Mouse (Mus musculus) heart, embryonic 13.5 days (tissue): Measurements from ENCODE around the gene Fbxo4. TPM values are rescaled to one million over a fixed set of nuclear protein-coding genes. Genes with fewer than 3 reads are reported as not detected.
A peak's percentile ranks its signal among the peaks of the same experiment; 100 is the strongest.

Source experiments
- ATAC-seq: fragments of 200-750 bp; cut with Nextera tagmentation; 2 replicates; pipeline ENCODE4 v1.8.0; 2017; ENCODE audit warnings: moderate TSS enrichment; ENCODE audit not compliant: insufficient number of reproducible peaks, low FRiP score, low TSS enrichment; ENCODE audit errors: extremely low read depth
- H3K27ac ChIP-seq: fragments of 300-500 bp; sonication (generic); replicated peaks from 2 replicates; pipeline ENCODE4 v1.5.1; 2015; ENCODE audit warnings: moderate library complexity, mild to moderate bottlenecking, inconsistent platforms
- H3K27me3 ChIP-seq: fragments of 300-500 bp; sonication (generic); replicated peaks from 2 replicates; pipeline ENCODE4 v1.6.1; 2015; ENCODE audit warnings: mild to moderate bottlenecking, inconsistent platforms
- H3K36me3 ChIP-seq: fragments of 300-500 bp; sonication (generic); 2 replicates; pipeline ENCODE4 v1.6.1; 2015; ENCODE audit warnings: mild to moderate bottlenecking, inconsistent platforms
- H3K4me1 ChIP-seq: fragments of 300-500 bp; sonication (generic); 2 replicates; pipeline ENCODE4 v1.6.1; 2015; ENCODE audit warnings: inconsistent platforms
- H3K4me2 ChIP-seq: fragments of 300-500 bp; sonication (generic); 2 replicates; pipeline ENCODE4 v1.6.1; 2015; ENCODE audit warnings: inconsistent platforms, mild to moderate bottlenecking, moderate library complexity
- H3K4me3 ChIP-seq: fragments of 300-500 bp; sonication (generic); 2 replicates; pipeline ENCODE4 v1.5.1; 2015; ENCODE audit warnings: moderate library complexity, mild to moderate bottlenecking, inconsistent platforms
- H3K9ac ChIP-seq: fragments of 300-500 bp; sonication (generic); 2 replicates; pipeline ENCODE4 v1.6.1; 2015; ENCODE audit warnings: inconsistent platforms, mild to moderate bottlenecking, moderate library complexity
- H3K9me3 ChIP-seq: fragments of 300-500 bp; sonication (generic); 2 replicates; pipeline ENCODE4 v1.6.1; 2016; ENCODE audit warnings: inconsistent platforms
- WGBS: fragments of 180-500 bp; shearing (Covaris S2); methylation state at CpG from one replicate; pipeline ENCODE4 v1.1.7; 2015; ENCODE audit warnings: mixed read lengths; 5-methylcytosine and 5-hydroxymethylcytosine counted together
- polyA plus RNA-seq: library from polyadenylated mRNA; unstranded; fragments of >200 nt; fragmentation: Nextera tagmentation; extraction: Ambion mirVana; gene quantifications from 2 replicates; pipeline ENCODE4 v1.2.1, GENCODE M21; 2015

Gene Fbxo4
- polyA plus RNA-seq: 9.7 and 10.6 TPM in 2 replicates

DNA sequence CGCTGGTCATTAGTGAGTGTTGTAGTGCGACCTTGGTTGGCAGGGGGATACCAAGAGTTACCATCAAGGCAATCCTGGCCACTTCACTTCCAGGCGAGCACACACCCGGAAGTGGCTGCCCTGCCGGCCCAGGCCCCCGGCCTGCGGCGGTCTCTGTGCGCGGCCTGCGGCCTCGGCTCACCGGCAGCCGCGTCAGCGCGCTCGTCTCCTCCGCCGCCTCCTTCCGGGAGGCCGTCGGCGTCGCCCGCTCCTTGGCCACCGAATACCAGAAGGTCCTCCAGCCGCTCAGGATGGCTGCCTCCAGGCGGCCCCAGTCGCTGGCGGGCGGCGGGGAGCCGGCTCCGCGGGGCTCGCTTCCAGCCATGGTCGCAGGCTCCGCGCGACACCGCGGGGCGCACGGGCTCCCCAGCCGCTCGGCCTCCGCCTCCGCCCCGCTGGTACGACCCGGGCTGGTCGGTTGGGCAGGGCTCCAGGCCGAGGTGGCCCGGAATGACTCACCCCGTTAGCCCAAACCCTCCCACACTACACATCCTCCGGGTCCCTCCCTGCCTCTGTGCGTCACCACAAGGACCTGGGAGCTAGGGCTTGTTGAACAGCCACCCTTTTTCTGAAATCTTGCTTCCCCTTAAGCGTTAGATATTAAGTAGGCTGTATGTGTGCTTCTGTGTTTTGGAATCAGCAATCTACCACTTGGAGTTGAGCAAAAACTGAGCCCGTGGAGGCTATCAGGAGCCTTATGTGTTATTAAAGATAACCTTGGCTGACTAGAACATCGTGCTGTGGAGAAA is at the start of gene Fbxo4:
Fbxo4 (minus strand) TSS at position 513 of the 788 bp plus-strand sequence.
- under 1% methylated on average over 53 of the region's 61 CpGs for WGBS
- H3K4me2 ChIP-seq: peak within 1 kb of the TSS; percentile 77
- no peaks in the 10 kb centered on the region for H3K9me3 ChIP-seq
- peak; percentile 80 for ATAC-seq
- H3K9ac ChIP-seq: peak within 1 kb of the TSS; percentile 96
- peaks cover 7% of the 10 kb centered on the region; the same call in 1 of the 2 replicates for H3K4me1 ChIP-seq
- peaks cover 38% of the 10 kb centered on the region for H3K36me3 ChIP-seq
- peak within 1 kb of the TSS; percentile 78 for H3K4me3 ChIP-seq
- peak within 1 kb of the TSS; percentile 98 for H3K27ac ChIP-seq
- H3K27me3 ChIP-seq: no peaks in the 10 kb centered on the region

DNA sequence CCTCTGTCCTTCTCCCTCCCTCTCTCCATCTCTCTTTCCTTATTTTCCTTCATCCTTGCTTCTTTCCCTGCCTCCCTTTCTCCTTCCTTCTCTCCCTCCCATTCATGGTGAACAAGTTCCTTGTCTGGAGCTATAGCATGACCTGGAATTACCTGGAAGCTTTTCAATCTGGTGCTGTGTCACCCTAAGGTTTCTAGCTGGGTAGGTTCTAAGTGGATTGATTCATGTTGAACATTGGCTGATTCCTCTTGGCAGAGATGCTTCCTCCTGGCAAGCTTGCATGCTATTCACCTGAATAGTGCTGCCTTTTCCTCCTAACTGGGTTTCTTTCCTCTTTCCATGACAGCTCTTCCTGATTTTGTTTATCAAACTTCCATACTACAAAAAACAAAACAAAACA is 49.6 kb upstream of the Fbxo4 start:
- no peak overlapping the region for H3K4me2 ChIP-seq
- H3K36me3 ChIP-seq: no peaks in the 10 kb centered on the region
- H3K27ac ChIP-seq: no peak overlapping the region
- H3K4me3 ChIP-seq: no peak overlapping the region
- H3K4me1 ChIP-seq: peaks cover 59% of the 10 kb centered on the region
- no peaks in the 10 kb centered on the region for H3K27me3 ChIP-seq
- ATAC-seq: no peak
- no peak overlapping the region for H3K9ac ChIP-seq
- no peaks in the 10 kb centered on the region for H3K9me3 ChIP-seq

DNA sequence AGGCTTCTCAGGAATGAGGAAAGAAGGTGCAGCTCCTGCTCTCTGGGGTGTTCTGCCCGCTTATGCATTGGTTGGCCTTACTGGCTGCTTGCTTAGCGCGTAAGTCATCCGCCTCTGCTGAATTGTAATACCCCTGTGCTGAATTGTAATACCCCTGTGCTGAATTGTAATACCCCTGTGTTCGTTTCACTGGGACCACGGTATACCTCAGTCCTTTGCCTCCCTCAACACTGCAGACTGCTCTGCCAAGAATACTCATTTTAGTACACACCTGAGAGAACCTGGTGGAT is 49.0 kb upstream of the Fbxo4 start:
- Histone ChIP-seq H3K9me3 (no peaks in the 10 kb centered on the region), H3K27me3 (no peaks in the 10 kb centered on the region), H3K9ac (peak overlapping the region; percentile 94), H3K36me3 (no peaks in the 10 kb centered on the region), H3K27ac (peak overlapping the region; percentile 99), H3K4me1 (peaks cover 53% of the 10 kb centered on the region), H3K4me3 (peak overlapping the region; percentile 90; the same call in 1 of the 2 replicates), H3K4me2 (peak overlapping the region; percentile 69)
- no peak for ATAC-seq
- WGBS: 83% methylated on average over 6 of the region's 6 CpGs

DNA sequence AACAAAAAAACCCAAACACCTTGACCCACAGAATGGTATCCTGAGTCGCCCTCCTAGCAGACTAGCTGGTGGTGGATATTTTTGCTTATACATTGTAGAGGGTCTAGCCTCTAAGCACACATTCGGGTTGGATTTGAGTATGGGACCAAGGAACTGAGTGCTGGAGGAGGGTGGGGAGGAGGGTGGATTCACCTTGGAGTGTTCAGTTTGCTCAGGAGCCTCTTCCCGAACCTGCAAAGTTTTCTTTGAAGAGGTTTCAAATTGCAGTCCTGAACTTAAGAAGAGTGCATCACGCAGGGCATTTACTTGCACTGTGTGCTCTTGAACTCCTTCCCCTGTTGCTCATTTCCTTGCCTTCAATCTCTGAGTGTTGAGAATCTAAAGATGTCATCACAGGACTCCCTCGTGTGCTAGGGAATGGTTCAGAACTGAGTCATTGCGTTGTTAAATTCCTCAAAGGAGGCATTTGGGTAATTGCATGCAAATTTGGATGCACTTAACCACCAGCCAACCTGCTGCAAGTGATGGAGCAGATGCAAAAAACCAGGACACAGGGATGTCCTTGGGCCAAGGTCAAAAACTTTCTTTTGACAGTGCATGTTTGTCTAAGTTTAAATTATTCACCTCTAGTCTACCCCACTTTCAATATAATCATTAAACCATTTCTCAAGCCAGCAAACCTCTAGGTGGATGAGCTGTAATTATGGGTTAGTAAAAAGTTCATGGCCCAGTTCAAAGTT is 48.5 kb upstream of the Fbxo4 start:
- Histone ChIP-seq H3K4me1 (peaks cover 48% of the 10 kb centered on the region), H3K36me3 (no peaks in the 10 kb centered on the region), H3K9ac (peak overlapping the region; percentile 94), H3K27me3 (no peaks in the 10 kb centered on the region), H3K4me3 (peak overlapping the region; percentile 90), H3K27ac (peak overlapping the region; percentile 99), H3K9me3 (no peaks in the 10 kb centered on the region), H3K4me2 (peak overlapping the region; percentile 69)
- WGBS: 7% methylated on average over 6 of the region's 6 CpGs
- no peak for ATAC-seq

DNA sequence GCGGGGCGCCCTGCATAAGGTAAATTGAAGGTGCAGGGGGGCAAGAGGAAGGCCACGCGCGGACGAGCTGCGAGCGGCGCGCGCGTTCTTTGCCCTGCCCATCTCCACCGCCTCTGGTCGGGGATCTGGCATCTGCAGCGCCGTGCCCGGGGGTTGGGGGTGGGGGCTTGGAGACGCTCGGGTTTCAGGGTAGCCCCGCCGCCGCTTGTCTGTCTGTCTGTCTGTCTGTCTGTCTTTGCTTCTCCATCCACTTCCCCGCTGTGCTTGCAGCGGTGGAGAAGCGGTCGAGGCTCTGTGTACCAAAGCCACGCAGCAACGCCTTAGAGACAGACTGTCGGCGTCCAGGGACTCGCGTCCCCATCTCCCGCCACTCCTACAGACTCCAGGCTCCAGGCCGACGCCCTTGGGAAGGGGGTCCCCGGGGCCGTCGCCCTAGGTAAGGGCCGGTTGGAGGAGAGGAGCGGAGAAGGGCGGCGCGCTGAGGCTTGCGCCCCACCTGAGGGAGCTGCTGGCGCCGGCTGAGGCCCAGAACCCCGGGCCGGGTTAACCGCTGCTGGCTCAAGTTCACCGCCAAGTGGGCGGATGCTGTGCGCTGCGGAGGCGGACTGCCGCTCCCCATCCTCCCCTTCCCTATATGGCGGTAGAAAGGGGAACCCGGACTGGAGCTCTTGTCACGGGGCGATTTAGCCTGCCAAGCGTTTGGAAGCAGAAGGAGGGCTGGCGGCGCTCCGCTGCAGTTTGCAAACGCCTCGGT is 47.6 kb upstream of the Fbxo4 start:
- no peaks in the 10 kb centered on the region for H3K36me3 ChIP-seq
- peak overlapping the region; percentile 94 for H3K9ac ChIP-seq
- H3K4me1 ChIP-seq: peaks cover 40% of the 10 kb centered on the region
- WGBS: under 1% methylated on average over 64 of the region's 65 CpGs
- no peaks in the 10 kb centered on the region for H3K27me3 ChIP-seq
- peak overlapping the region; percentile 69 for H3K4me2 ChIP-seq
- no peaks in the 10 kb centered on the region for H3K9me3 ChIP-seq
- peak overlapping the region; percentile 99 for H3K27ac ChIP-seq
- peak; percentile 60 for ATAC-seq
- H3K4me3 ChIP-seq: peak overlapping the region; percentile 90

DNA sequence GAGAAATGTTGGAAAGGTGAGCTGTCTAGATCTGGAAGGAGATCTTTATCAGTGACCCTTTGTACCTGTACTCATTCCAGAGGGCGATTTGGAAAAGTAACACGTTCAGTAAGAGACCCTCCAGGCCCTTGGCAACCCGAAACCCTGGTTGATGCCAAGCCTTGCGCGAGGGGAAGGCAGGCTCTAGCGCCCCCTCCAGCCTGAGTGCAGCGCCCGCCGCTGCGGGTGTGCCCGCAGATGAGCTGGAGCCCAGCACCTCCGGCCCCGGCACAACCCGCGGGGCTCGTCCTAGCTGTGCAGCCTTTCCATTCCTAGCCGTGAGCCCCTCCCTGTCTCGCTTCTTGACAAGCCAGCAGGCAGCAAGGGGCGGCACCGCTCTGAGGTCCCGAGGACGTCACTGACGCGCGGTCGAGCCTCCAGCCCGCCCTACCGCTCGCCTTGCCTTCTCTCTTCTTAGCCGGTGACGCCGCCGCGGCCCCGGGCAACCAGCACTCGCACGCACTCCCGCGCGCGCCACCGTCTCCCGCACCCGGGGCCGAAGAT is 46.9 kb upstream of the Fbxo4 start, which contains the start of gene Oxct1:
Oxct1 (plus strand) TSS at position 153 of the 543 bp plus-strand sequence.
- Histone ChIP-seq H3K27me3 (no peaks in the 10 kb centered on the region), H3K4me2 (peak within 1 kb of the TSS; percentile 69), H3K27ac (peak within 1 kb of the TSS; percentile 99), H3K9ac (peak within 1 kb of the TSS; percentile 94), H3K4me3 (peak within 1 kb of the TSS; percentile 90), H3K4me1 (peaks cover 33% of the 10 kb centered on the region), H3K9me3 (no peaks in the 10 kb centered on the region), H3K36me3 (no peaks in the 10 kb centered on the region)
- under 1% methylated on average over 45 of the region's 45 CpGs for WGBS
- ATAC-seq: peak; percentile 78

DNA sequence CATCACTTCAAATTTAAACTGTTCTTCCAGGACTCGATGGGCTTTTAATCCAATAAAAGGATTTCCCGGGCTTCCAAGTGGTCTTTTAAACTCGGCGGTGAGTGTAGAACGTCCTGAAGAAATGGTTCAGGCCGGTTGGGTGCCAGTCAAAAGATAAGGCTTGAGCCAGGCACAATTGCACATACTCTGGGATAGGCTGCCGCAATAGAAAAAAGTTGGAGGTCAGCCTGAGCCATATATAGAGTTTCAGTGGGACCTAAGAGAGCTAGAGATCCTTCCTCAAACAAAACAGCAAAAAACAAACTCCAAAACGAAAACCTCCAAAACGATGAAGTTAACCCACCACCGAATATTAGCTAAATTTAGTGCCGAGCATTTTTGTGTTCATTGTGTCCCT is 46.1 kb upstream of the Fbxo4 start:
- peak overlapping the region; percentile 69 for H3K4me2 ChIP-seq
- H3K27ac ChIP-seq: peak overlapping the region; percentile 99
- no peaks in the 10 kb centered on the region for H3K27me3 ChIP-seq
- 42% methylated on average over 11 of the region's 11 CpGs for WGBS
- peaks cover 33% of the 10 kb centered on the region for H3K4me1 ChIP-seq
- no peaks in the 10 kb centered on the region for H3K9me3 ChIP-seq
- no peak for ATAC-seq
- peak overlapping the region; percentile 94 for H3K9ac ChIP-seq
- peak overlapping the region; percentile 90; the same call in 1 of the 2 replicates for H3K4me3 ChIP-seq
- no peaks in the 10 kb centered on the region for H3K36me3 ChIP-seq

DNA sequence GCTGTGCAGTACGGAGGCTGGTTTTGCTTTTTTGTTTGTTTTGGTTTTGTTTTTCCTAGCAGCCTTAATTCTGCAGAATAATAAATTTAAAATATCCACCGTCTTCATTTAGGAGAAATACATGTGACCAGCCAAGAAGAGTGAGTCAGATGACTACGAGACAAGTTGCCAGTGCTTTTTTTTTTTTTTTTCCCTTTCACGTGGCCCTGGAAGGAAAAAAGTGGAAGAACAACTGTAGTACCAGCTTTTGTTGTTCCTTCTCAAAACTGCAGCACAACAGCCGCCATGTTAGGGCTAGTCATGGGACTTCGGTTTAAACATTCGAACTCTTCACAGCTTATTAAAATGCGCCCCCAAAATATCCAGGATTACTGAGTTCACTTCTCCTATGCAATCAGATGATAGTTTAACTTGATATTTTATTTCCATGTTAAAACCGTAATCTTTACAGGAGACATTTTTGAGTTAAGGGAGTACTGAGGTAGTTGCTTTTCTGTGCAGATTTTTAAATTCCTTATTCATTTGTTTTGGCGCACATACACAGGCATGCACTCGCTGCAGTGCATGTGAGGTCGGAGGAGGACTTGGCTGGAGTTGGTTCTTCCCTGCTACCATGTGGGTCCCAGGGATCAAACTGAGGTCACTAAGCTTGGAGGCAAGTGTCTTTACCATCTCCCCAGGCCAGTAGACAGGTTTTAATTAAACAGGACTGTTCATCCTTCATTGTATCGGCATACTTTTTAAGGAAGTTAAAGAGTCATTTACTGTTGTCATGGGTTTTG is 45.5 kb upstream of the Fbxo4 start:
- H3K4me2 ChIP-seq: peak overlapping the region; percentile 69; the same call in 1 of the 2 replicates
- no peaks in the 10 kb centered on the region for H3K36me3 ChIP-seq
- no peak overlapping the region for H3K4me3 ChIP-seq
- H3K4me1 ChIP-seq: peaks cover 33% of the 10 kb centered on the region
- no peaks in the 10 kb centered on the region for H3K9me3 ChIP-seq
- no peak for ATAC-seq
- no peak overlapping the region for H3K9ac ChIP-seq
- WGBS: 75% methylated on average over 13 of the region's 13 CpGs
- peak overlapping the region; percentile 99; the same call in 1 of the 2 replicates for H3K27ac ChIP-seq
- H3K27me3 ChIP-seq: no peaks in the 10 kb centered on the region

DNA sequence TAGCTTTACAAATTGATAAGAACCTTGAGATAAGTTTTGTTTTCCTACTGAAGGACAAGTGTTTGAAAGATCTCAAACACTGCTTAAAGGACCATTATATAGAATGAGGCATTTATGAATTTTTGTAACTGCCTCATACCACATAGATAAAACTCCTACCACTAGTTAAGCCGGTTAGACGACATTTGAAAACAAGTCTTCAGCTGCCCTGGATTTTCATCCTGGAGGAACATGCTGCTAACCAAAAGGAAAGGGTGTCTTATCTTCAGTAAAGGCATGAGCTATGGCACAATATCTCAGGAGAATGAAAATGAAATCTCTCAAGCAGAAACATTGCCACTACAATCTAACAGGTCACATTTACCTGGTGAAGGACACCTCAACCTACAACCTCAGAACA is 44.4 kb upstream of the Fbxo4 start:
- Histone ChIP-seq H3K4me3 (no peak overlapping the region), H3K4me2 (no peak overlapping the region), H3K27me3 (no peaks in the 10 kb centered on the region), H3K4me1 (peaks cover 31% of the 10 kb centered on the region), H3K27ac (no peak overlapping the region), H3K9ac (no peak overlapping the region), H3K36me3 (no peaks in the 10 kb centered on the region), H3K9me3 (no peaks in the 10 kb centered on the region)
- 77% methylated on average over 2 of the region's 2 CpGs for WGBS
- no peak for ATAC-seq

DNA sequence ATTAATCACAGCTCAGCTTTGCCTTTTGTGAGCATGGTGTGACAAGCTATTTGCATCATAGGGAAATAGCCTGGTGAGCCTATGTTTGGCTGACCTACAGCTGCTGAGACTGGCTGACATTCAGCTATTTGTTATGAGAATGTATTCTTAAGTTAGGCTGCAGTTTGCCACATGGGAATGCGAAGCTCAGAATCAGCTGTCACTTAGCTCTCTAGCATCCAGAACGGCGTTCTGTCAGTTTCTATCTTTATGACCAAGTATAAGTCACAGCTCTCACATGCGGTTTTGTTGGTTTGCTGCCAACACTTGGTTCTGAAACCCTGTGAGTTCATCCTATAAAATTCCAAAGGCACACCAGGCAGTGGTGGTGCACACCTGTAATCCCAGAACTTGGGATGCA is 41.3 kb upstream of the Fbxo4 start:
- H3K36me3 ChIP-seq: no peaks in the 10 kb centered on the region
- no peaks in the 10 kb centered on the region for H3K9me3 ChIP-seq
- H3K27ac ChIP-seq: no peak overlapping the region; the same call in 1 of the 2 replicates
- peaks cover 16% of the 10 kb centered on the region for H3K4me1 ChIP-seq
- H3K27me3 ChIP-seq: no peaks in the 10 kb centered on the region
- ATAC-seq: no peak
- H3K4me2 ChIP-seq: no peak overlapping the region
- 45% methylated on average over 4 of the region's 4 CpGs for WGBS
- H3K4me3 ChIP-seq: no peak overlapping the region
- H3K9ac ChIP-seq: no peak overlapping the region
